Mouse (Mus musculus): Measurements from ENCODE around the gene Fam20c.

- no peak for TF ChIP-seq HCFC1 (IDR thresholded peaks at IDR 0.05; ENCODE audit: borderline replicate concordance, insufficient read depth, low read length)
- TF ChIP-seq ZC3H11A (IDR thresholded peaks at IDR 0.05; ENCODE audit: borderline replicate concordance, low read depth, low read length) = no peak
Observed at GRCm38 (mm10) chr5:138733317-138733899, 20.9 kb upstream of the Fam20c start.

Data from ES-E14 (cell line).